Mouse (Mus musculus) embryo, embryonic 10 days (tissue): Measurements from ENCODE around the gene Bglap2.
"Not testable (repeated sequence)": the region's sequence is repeated elsewhere in the genome, so short reads cannot be mapped to it uniquely, and the experiment has no call there.

Experiments
- DNase-seq: peaks from one replicate; pipeline ENCODE4 v3.0.0-alpha.2; 2015; ENCODE audit warnings: low spot score

The Bglap2 gene

GRCm38 (mm10) chr3:88384364-88384763 lies 5.9 kb upstream of the Bglap2 start, which contains the start of gene Bglap:
TSS of gene Bglap (minus strand) at chr3:88384464.
- DNase-seq, result no peak

DNA sequence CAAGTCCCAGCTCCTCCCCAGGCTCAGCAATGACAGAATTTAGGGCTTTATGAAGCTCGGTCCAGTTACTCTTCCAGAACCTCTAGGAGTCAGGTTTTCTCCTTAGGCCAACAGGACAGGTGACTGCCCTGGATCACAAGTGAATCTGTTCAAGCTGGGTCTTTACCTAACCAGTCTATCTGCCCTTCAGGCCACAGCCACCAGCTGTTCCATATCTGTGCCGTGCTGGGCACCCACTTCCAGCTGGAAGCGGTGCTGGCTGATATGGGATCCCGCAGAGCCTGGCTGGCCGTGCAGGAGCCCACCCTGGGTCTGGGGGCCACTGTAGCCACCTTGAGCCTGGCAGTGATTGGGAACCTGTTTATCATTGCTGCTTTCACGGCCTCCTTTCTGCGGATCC lies 3.9 kb upstream of the Bglap2 start:
- DNase-seq, result not testable (repeated sequence)

DNA sequence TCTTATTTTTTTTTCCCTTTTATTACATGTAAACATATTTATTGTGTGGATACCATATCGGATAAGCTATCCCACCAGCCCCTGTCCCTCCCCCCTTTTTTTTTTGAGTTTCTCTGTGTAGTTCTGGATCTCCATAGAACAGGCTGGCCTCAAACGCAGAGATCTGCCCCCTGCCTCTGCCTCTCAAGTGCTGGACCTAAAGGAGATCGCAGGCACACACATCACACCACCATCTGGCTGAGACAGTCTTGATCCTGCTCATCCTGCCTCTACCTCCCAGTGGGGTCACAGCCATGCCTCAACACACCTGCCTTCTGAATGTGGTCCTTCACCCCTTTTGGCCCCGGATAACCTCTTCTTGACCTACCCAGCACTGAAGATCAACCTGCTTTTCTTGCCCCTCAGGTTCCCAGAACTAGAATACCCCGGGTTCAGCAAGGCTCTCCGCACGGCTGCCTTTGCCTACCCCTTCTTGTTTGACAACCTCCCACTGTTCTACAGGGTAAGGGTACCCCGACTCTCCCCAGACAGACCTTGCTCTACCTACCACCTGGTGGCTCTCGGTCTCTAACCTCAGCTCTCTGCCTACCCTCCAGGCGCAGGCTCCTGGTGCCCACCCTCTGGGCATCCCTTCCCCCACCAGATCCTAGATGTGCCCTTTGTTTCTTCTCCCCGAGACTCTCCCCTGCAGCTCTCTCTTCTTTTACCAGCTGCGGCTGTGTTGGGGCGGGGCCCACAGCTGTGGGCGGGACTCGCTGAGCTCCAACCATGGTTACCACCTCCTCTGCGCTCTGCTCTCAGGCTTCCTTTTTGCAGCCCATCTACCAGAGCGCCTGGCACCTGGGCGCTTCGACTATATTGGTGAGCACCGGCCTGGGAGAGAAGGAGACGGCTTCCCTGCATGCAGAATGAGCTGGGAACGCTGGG lies 3.2 kb upstream of the Bglap2 start:
- peak; percentile 61 for DNase-seq

- not testable (repeated sequence) for DNase-seq
Observed at GRCm38 (mm10) chr3:88376644-88377043, 1.9 kb downstream of the Bglap2 start.

DNA sequence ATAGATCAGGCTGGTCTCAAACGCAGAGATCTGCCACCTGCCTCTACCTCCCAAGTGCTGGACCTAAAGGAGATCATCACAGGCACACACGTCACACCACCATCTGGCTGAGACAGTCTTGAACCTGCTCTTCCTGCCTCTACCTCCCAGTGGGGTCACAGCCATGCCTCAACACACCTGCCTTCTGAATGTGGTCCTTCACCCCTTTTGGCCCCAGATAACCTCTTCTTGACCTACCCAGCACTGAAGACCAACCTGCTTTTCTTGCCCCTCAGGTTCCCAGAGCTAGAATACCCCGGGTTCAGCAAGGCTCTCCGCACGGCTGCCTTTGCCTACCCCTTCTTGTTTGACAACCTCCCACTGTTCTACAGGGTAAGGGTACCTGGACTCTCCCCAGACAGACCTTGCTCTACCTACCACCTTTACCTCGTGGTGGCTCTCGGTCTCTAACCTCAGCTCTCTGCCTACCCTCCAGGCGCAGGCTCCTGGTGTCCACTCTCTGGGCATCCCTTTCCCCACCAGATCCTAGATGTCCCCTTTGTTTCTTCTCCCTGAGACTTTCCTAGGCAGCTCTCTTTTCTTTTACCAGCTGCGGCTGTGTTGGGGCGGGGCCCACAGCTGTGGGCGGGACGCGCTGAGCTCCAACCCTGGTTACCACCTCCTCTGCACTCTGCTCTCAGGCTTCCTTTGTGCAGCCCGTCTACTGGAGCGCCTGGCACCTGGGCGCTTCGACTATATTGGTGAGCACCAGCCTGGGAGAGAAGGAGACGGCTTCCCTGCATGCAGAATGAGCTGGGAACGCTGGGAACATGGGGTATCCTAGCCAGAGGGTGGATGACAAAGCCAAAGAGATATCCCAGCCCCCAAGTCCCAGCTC lies 2.5 kb downstream of the Bglap2 start:
- DNase-seq, result peak; percentile 71

- DNase-seq, result not testable (repeated sequence)
Observed at GRCm38 (mm10) chr3:88372643-88373042, 5.9 kb downstream of the Bglap2 start, which contains the start of gene Bglap3. TSS of gene Bglap3 (minus strand) at chr3:88372743.

DNA sequence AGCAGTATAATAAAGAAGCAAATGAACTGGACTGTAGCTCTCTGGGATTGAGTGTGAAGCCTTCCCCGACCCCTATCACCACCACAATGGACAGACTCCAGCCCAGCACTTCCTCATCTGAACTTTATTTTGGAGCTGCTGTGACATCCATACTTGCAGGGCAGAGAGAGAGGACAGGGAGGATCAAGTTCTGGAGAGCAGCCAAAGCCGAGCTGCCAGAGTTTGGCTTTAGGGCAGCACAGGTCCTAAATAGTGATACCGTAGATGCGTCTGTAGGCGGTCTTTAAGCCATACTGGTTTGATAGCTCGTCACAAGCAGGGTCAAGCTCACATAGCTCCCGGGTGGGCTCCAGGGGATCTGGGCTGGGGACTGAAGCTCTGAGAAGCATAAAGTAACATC lies 10.0 kb downstream of the Bglap2 start:
- DNase-seq, result not testable (repeated sequence)

DNA sequence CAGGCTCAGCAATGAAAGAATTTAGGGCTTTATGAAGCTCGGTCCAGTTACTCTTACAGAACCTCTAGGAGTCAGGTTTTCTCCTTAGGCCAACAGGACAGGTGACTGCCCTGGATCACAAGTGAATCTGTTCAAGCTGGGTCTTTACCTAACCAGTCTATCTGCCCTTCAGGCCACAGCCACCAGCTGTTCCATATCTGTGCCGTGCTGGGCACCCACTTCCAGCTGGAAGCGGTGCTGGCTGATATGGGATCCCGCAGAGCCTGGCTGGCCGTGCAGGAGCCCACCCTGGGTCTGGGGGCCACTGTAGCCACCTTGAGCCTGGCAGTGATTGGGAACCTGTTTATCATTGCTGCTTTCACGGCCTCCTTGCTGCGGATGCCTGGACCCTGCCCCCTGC lies 11.0 kb downstream of the Bglap2 start:
- DNase-seq, result not testable (repeated sequence)

- peak; percentile 42 for DNase-seq
Observed at GRCm38 (mm10) chr3:88366830-88367428, 11.6 kb downstream of the Bglap2 start.

GRCm38 (mm10) chr3:88365705-88366361 lies 12.7 kb downstream of the Bglap2 start:
- DNase-seq, result no peak

DNA sequence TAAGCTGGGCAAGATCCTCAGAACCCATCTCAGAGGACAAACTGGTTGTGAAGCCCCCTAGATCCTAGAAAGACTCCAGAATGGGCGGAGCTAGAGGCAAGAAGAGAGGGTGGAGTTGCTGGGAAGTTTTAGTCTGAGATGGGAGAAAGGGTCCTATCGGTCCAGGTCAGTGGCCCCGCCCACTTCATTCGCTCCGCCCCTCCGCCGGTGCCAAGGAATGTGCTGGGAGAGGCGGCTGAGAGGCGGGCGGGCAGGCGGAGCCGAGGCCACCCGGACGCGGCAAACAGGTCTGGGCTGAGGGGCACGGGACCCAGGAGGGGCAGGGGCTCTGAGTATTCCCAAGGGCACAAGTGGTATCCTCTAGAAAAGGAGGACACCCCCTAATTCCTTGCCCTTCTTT lies 14.2 kb downstream of the Bglap2 start, which contains the start of gene Paqr6:
Gene Paqr6 (plus strand): TSS at position 248 of the 400 bp plus-strand sequence.
- peak; percentile 83 for DNase-seq

GRCm38 (mm10) chr3:88363700-88364099 lies 14.8 kb downstream of the Bglap2 start:
- no peak for DNase-seq

DNA sequence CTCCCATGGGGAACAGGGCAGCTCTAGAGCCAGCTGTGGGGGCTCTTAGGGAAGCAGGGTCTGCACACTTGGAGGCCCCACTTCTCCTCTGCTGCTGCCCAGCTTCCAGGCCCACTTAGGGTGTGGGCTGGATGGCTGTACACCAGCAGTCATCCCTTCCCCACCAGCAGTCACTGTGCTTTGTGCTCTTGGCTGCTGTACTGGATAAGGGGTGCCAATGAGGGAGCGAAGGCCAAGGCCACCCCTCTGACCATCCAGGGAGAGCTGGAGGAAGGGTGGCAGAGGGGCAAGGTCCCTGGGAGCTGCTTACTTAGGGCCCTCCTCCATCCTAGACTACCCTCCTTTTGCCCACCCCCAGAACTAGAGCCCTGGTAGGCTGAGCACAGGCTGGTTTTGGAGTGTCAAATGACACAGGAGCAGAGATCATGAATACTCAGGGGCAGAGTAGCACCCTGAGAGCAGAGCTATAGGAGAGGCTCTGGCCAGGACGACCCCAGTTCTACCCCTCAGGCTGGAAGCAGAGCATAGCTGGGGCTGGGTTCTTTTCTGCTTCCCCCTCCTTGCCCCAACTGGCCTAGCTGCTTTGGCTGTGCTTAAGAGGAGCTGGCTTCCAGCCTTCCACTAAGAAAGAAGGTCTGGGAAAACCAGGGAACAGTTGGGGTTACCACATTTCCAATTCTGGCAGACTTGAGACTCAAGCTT lies 16.7 kb downstream of the Bglap2 start:
- no peak for DNase-seq

DNA sequence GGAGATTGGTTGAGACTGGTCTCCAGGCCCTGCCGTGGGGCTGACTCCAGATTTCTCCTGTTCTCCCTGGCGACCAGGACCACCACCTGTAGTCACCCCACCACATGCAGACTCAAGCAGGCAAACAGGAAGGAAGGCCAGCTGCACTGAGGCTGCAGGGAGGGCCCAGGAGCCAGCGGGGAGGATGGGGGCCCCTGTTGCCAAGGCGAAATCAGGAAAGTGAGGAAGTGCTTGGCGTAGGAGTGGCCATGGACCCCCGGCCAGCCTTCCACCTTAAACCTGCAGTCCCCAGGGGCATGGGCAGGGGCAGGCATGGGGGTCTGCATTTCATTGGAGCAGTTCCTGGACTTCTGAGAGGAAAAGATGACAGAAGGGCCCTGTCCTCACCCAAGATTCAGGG lies 17.4 kb downstream of the Bglap2 start:
- no peak for DNase-seq

- DNase-seq, result no peak
Observed at GRCm38 (mm10) chr3:88359989-88360388, 18.5 kb downstream of the Bglap2 start.

- no peak for DNase-seq
Observed at GRCm38 (mm10) chr3:88359584-88359983, 18.9 kb downstream of the Bglap2 start.

DNA sequence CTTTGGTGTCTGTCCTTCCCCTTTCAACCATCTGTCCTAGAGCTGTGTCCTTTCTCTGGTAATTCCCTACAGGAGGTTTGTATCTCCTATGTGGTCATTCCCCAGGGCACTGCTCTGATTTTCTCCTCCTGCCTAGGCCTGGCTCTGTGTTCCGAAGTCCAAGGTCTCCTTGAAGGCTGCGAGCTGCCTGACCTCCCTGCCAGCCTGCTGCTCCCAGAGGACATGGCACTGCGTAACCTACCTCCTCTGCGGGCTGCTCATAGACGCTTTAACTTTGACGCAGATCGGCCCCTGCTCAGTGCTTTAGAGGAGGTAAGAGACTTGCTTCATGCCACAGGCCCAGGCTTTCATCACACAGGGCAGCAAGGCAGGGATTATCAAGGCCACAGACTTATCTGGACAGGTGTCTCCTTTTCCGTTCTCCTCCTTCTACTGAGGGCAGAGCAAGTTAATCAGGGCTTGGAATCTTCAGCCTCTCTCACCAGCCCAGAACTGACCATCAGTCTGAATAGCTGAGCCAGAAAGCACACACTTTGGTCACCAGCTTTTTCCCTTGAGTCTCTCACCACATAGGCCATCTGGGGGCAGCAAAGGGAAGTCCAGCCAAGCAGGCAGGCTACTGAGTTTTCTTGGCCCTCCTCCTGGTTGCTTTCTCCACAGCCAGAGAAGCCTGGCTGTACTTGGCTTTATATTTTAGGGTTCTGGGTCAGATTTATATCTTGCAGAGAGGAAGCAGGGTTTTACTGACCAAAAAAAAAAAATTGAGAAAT lies 23.9 kb downstream of the Bglap2 start:
- DNase-seq, result peak; percentile 24

DNA sequence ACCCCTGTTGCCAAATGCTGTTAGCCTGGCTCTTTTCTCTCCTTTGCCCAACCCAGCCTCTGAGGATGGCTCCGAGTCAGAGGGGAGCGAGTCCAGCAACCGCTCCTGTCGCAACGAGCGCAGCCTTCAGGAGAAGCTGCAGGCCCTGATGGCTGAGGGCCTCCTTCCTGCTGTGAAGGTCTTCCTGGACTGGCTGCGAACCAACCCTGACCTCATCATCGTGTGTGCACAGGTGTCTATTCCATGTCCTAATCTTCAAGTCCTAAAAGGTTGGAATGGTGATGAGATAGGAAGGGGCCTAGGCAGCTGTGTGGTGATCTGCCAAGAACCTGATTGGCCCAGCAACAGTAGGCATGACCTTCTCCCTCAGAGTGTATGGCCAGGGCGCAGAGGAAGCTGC lies 25.6 kb downstream of the Bglap2 start:
- no peak for DNase-seq

- no peak for DNase-seq
Observed at GRCm38 (mm10) chr3:88350732-88351131, 27.8 kb downstream of the Bglap2 start.

- DNase-seq, result no peak
Observed at GRCm38 (mm10) chr3:88339006-88339405, 39.5 kb downstream of the Bglap2 start.
